Mouse (Mus musculus) R1 (cell line): ENCODE measurements around the gene Usp38.

Source experiments
- DNase-seq: peaks from one replicate; pipeline ENCODE4 v3.0.0-alpha.2; 2018; ENCODE audit warnings: low read depth, low spot score

Gene Usp38

GRCm38 (mm10) chr8:81014789-81015699 is at the start of gene Usp38:
TSS of gene Usp38 (minus strand) at chr8:81014928.
- DNase-seq = peak; percentile 98

- no peak for DNase-seq
Observed at GRCm38 (mm10) chr8:81062566-81062965, 47.8 kb upstream of the Usp38 start.

- no peak for DNase-seq
Observed at GRCm38 (mm10) chr8:81061950-81062349, 47.2 kb upstream of the Usp38 start.

GRCm38 (mm10) chr8:81044201-81044600 is 29.5 kb upstream of the Usp38 start:
- no peak for DNase-seq

DNA sequence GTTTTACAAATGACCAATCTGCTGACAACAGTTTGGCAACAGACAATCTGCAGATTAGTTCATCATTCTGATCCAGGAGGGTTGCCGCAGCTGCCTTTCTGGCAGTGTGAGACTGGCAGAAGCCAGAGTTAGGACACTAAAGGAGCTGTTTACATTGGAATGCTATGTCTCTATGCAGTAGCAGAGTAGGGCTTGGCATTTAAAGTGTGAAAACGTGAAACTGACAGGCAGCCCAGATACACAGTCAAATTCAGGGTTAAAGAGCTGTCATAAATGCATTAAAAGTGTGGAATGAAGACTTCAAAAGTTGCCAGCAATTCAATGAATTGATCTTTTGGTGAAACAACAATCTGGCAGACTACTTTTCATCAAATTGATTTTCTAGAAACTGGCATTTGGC is 13.3 kb upstream of the Usp38 start:
- no peak for DNase-seq

DNA sequence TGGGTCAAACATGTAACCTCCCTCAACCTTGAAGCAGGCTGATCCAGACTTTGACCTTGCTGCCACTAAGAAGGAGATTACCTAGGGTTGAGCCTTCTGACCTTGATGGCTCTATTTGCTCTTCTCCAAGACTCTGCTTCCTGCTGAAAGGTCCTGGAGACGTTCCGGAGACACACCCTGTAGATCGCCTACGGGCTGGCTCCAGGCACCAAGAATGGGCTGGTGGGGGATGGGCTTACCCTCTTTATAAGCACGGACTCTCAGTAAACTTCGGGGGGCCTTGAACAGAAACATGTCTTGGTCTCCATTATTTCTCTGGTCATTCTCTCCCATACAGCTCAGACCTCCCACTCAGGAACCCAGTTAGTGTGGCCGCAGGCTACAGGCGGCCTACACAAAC is 2.8 kb upstream of the Usp38 start:
- peak; percentile 83 for DNase-seq

DNA sequence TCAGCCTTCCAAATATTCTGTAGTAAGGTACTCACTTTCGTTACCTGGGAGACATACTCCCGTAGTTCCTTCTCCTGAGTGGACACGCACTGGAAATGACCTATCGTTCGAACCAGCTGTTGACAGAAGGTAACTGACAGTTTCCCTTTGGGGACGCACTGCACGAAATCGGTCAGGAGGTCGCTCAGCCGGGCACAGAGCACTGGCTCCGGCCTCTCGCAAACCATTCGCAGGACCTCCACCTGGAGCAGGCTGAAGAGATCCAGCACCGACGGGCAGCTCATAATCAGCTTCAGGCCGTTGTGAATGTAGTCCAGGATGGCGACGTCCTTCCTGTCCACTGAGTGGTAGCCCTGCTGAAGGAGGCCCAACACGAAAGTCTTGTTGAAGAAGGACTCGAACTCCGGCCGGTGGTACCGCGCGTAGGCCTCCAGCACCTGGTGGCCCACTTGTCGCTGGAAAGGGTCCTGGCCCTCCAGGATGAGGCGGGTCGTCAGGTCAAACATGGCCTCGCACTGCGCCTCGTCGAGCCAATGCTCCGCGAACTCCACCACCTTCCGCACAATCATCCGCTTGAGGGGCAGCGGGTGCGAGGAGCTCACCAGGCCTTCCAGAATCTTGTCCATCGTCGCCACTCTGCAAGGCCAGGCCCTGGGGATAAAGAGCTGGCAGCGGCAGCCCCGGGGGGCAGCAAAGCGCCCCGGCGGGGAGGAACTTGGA is 757 bp downstream of the Usp38 start:
- DNase-seq = peak; percentile 10

- DNase-seq = no peak
Observed at GRCm38 (mm10) chr8:81012699-81013098, 2.0 kb downstream of the Usp38 start.

GRCm38 (mm10) chr8:81012031-81012560 is 2.6 kb downstream of the Usp38 start:
- no peak for DNase-seq

DNA sequence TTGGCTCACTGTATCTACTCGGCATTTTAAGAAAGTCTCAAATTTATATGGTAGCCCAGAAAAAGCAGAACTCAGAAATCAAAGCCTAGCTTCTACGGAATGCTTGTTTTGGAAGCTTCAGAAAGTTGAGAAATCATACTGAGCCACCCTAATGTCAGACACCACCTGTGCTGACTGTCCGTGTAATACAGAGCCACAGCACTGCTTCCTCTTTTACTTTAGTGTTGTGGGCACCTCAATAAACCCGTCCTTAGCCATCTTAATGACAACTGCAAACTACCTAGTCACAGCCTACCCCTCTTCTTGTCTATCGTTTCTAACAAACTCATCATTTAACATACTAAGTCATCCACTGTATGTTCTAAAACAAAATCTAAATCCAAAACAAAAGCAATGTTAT is 4.3 kb downstream of the Usp38 start:
- DNase-seq = no peak

GRCm38 (mm10) chr8:81005114-81005513 is 9.6 kb downstream of the Usp38 start:
- no peak for DNase-seq

GRCm38 (mm10) chr8:80996632-80997031 is 18.1 kb downstream of the Usp38 start:
- no peak for DNase-seq

GRCm38 (mm10) chr8:80991937-80992336 is 22.8 kb downstream of the Usp38 start:
- DNase-seq = peak; percentile 54

DNA sequence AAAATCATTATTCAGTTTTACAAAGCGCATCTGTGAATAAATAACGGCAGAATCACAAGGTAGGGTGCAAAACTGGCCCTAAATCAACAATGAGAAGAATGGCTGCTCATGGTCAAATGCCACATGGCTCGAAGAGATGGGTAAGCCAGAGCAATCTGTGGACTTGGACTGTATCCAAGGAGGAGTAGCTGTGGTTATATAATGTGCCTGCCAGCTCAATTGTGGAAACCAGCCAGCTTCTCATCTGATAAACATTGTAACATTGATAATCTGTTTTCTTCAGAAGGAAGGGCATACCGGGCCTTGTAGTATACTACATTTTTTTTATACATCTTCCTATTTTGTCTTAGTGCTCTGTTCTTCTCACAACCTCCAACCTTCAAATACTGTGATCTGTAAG is 31.9 kb downstream of the Usp38 start:
- DNase-seq = no peak

- DNase-seq = no peak
Observed at GRCm38 (mm10) chr8:80981696-80982095, 33.0 kb downstream of the Usp38 start.

DNA sequence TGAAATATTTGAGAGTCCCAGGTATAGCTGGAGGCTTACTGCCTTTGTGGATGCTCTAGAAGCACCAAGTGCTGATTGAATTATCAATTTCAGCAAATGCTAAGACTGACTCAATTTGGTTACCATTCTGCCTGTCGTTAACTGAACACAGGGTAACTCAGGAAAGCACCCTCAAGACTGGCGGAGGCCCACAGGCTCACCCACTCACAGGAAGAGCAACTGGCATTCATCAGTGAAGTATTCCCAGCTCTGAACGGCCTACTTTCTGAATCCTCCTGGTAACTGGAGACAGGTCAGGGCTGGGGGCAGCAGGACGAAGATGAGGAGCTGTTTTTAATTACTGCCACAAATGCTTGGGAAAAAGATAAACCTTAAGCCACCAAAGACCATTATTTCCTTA is 34.7 kb downstream of the Usp38 start:
- DNase-seq = no peak

DNA sequence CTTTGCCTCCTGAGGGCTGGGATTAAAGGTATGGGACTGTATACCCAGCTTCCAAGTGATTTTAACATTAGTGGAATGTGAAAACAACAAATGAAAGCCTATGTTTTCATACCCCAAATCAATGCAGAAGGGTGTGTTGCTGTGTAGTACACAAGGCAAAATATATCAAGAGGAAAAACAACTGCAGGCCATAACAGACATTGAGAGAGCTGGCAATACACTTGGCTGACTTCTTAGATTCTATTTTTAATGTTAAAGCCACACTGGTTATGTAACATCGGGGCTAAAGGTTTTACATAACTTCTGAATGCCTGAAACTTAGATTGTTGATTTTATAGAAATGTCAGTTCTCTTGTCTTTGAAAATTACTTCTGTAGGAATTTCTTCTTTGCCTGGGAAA is 37.5 kb downstream of the Usp38 start:
- DNase-seq = no peak

DNA sequence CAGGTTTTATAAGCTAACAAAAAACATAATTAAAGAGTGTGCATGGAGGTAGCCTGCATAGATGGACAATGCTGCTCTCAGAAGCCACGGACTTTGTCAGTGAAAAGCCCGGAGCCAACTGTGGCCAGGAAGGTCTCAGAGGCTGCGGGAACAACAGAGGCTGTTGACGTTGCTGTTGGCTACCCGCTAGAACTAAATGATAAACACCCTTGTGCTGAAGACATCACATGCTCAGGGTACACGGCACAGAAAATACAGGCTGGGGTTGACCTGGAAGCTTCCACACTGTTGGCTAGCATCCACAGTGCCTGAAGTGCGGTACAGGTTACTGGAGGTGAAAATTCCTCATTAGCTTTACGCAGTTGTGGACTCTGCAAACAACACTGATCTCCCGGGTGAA is 43.6 kb downstream of the Usp38 start:
- DNase-seq = peak; percentile 41

DNA sequence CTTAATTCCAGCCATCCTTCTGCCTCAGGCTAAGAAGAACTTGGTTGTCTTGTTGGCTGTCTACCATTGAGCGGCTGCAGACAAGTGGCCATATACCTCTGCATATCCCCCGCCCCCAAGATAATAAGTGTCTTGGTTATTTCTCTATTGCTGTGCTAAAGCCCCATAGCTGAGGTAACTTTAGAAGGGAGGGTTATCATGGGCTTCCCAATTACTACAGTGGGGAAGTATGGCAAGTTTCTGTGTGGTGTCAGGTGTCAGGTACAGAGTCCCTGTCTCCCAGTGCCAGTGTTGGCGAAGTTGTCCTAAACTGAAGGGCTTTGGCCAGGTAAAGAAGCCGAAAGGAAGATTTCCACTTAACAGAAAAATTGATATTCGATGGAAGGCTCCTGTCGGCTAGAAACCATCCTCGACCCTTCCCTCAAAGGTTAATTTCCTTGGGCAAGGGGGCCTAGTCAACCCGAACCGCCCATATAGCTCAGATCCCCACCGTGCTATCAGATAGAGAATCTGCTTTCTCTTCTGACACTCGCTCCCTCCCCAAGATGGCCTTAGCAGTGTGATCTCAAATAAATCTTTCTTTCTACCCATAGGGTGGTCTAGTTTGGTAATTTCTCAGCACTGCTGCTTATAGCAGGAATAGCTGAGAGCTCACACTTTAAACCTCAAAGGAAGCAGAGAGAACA is 44.6 kb downstream of the Usp38 start:
- no peak for DNase-seq

GRCm38 (mm10) chr8:80969423-80969822 is 45.3 kb downstream of the Usp38 start:
- DNase-seq = no peak

GRCm38 (mm10) chr8:80963095-80963494 is 51.6 kb downstream of the Usp38 start:
- no peak for DNase-seq

DNA sequence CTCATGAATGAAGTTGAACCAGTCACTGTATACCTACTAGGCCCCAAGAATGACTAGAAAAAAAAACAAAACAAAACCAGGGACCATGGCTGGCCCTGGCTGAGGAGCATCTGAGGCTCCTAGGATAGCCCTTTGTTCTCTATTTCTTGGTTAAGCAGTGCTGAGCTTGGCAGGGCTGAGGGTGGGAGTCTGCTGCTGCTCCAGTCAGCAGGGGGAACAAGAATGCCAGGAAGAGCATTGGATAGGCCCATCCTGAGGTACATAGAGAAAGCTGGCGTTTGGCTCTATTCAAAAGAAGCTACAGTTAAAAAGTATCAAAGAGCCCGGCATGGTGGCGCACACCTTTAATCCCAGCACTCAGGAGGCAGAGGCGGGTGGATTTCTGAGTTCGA is 52.1 kb downstream of the Usp38 start:
- DNase-seq = no peak
